Mouse (Mus musculus): ENCODE measurements around the gene Pqlc2.

The Pqlc2 gene

GRCm38 (mm10) chr4:139265783-139266499 lies 44.6 kb downstream of the Pqlc2 start:
- no peak for DNase-seq (ENCODE audit: low spot score in 2 of 2)

- DNase-seq (ENCODE audit: low spot score in 2 of 2), result no peak
Observed at GRCm38 (mm10) chr4:139262981-139263380, 47.5 kb downstream of the Pqlc2 start.

GRCm38 (mm10) chr4:139259302-139259871 lies 51.1 kb downstream of the Pqlc2 start:
- DNase-seq (ENCODE audit: low spot score in 2 of 2), result no peak

GRCm38 (mm10) chr4:139258621-139259301 lies 51.7 kb downstream of the Pqlc2 start:
- peak in 1 of 2 experiments; percentile 38 for DNase-seq (ENCODE audit: low spot score in 2 of 2)

- no peak for DNase-seq (ENCODE audit: low spot score in 2 of 2)
Observed at GRCm38 (mm10) chr4:139256708-139257107, 53.8 kb downstream of the Pqlc2 start.

- no peak for DNase-seq (ENCODE audit: low spot score in 2 of 2)
Observed at GRCm38 (mm10) chr4:139256146-139256545, 54.4 kb downstream of the Pqlc2 start.

GRCm38 (mm10) chr4:139253206-139253605 lies 57.3 kb downstream of the Pqlc2 start:
- no peak for DNase-seq (ENCODE audit: low spot score in 2 of 2)

GRCm38 (mm10) chr4:139252051-139252760 lies 58.3 kb downstream of the Pqlc2 start:
- DNase-seq (ENCODE audit: low spot score in 2 of 2), result peak; percentile 64 to 80

GRCm38 (mm10) chr4:139250886-139251285 lies 59.6 kb downstream of the Pqlc2 start:
- DNase-seq (ENCODE audit: low spot score in 2 of 2), result no peak

GRCm38 (mm10) chr4:139250043-139250442 lies 60.5 kb downstream of the Pqlc2 start:
- no peak for DNase-seq (ENCODE audit: low spot score in 2 of 2)

GRCm38 (mm10) chr4:139248736-139249135 lies 61.8 kb downstream of the Pqlc2 start:
- no peak for DNase-seq (ENCODE audit: low spot score in 2 of 2)

- no peak for DNase-seq (ENCODE audit: low spot score in 2 of 2)
Observed at GRCm38 (mm10) chr4:139247966-139248365, 62.5 kb downstream of the Pqlc2 start.

- peak in 1 of 2 experiments; percentile 28 for DNase-seq (ENCODE audit: low spot score in 2 of 2)
Observed at GRCm38 (mm10) chr4:139246130-139246877, 64.2 kb downstream of the Pqlc2 start.

GRCm38 (mm10) chr4:139245534-139245933 lies 65.0 kb downstream of the Pqlc2 start:
- no peak for DNase-seq (ENCODE audit: low spot score in 2 of 2)

GRCm38 (mm10) chr4:139244766-139245165 lies 65.7 kb downstream of the Pqlc2 start:
- DNase-seq (ENCODE audit: low spot score in 2 of 2), result no peak

- no peak for DNase-seq (ENCODE audit: low spot score in 2 of 2)
Observed at GRCm38 (mm10) chr4:139244176-139244575, 66.3 kb downstream of the Pqlc2 start.

Data from frontal cortex, postnatal 36 days (tissue).